Mouse (Mus musculus): Measurements from ENCODE around the gene Rnf26. TPM values are rescaled to one million over a fixed set of nuclear protein-coding genes. Genes with fewer than 3 reads are reported as not detected.

Gene Rnf26
- polyA plus RNA-seq, 1 experiment from 2014 or later: 71.1 TPM

DNA sequence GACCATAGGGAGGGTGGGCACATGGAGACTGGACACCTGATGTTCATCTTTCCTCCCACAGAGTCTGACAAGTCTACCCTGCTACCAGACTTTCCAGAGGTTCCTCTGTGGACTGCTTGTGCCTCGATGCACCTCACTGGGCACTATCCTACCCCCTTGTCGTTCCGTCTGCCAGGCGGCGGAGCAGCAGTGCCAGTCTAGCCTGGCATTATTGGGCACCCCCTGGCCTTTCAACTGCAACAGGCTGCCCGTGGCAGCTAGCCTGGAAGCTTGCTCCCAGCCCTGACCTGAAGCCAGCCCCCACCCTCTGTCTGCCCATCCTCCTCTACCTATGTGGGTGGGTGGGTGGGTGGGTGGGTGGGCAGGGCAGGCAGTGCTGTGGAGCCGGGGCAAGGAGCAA lies 7.1 kb downstream of the Rnf26 start:
- DNase-seq (ENCODE audit: low spot score): no peak
- no peak for ATAC-seq (ENCODE audit: insufficient read depth, low FRiP score, low TSS enrichment)
- H3K27ac ChIP-seq (ENCODE audit: low read depth, low read length): no peak overlapping the region
- H3K4me3 ChIP-seq (ENCODE audit: low read depth, low read length): no peak overlapping the region
- WGBS: 93% methylated on average over 7 of the region's 7 CpGs
- no peaks in the 10 kb centered on the region for H3K9me3 ChIP-seq (ENCODE audit: control insufficient read depth, low read length)
- H3K4me2 ChIP-seq (ENCODE audit: low read depth): no peak overlapping the region
- H3K27me3 ChIP-seq (ENCODE audit: control insufficient read depth, insufficient read depth, low read length): no peaks in the 10 kb centered on the region
- no peak overlapping the region for H3K9ac ChIP-seq (ENCODE audit: low read length)
- peaks cover 7% of the 10 kb centered on the region for H3K36me3 ChIP-seq (ENCODE audit: control insufficient read depth, insufficient read depth, low read length)
- peaks cover 22% of the 10 kb centered on the region for H3K4me1 ChIP-seq (ENCODE audit: control insufficient read depth, insufficient read depth, low read length)

- Histone ChIP-seq H3K4me1 (ENCODE audit: control insufficient read depth, insufficient read depth, low read length) (peaks cover 22% of the 10 kb centered on the region), H3K9ac (ENCODE audit: low read length) (no peak overlapping the region), H3K9me3 (ENCODE audit: control insufficient read depth, low read length) (no peaks in the 10 kb centered on the region), H3K4me3 (ENCODE audit: low read depth, low read length) (no peak overlapping the region), H3K4me2 (ENCODE audit: low read depth) (no peak overlapping the region), H3K36me3 (ENCODE audit: control insufficient read depth, insufficient read depth, low read length) (peaks cover 7% of the 10 kb centered on the region), H3K27ac (ENCODE audit: low read depth, low read length) (no peak overlapping the region), H3K27me3 (ENCODE audit: control insufficient read depth, insufficient read depth, low read length) (no peaks in the 10 kb centered on the region)
- DNase-seq (ENCODE audit: low spot score) (no peak), ATAC-seq (ENCODE audit: insufficient read depth, low FRiP score, low TSS enrichment) (no peak)
- 90% methylated on average over 10 of the region's 10 CpGs for WGBS
These were observed 7.5 kb downstream of the Rnf26 start for GRCm38 (mm10) chr9:44105781-44106180.

GRCm38 (mm10) chr9:44104881-44105280 lies 8.4 kb downstream of the Rnf26 start:
- H3K9me3 ChIP-seq (ENCODE audit: control insufficient read depth, low read length): no peaks in the 10 kb centered on the region
- H3K4me3 ChIP-seq (ENCODE audit: low read depth, low read length): no peak overlapping the region
- H3K27ac ChIP-seq (ENCODE audit: low read depth, low read length): no peak overlapping the region
- no peak overlapping the region for H3K4me2 ChIP-seq (ENCODE audit: low read depth)
- 96% methylated on average over 7 of the region's 7 CpGs for WGBS
- peaks cover 16% of the 10 kb centered on the region for H3K4me1 ChIP-seq (ENCODE audit: control insufficient read depth, insufficient read depth, low read length)
- H3K9ac ChIP-seq (ENCODE audit: low read length): no peak overlapping the region
- no peak for DNase-seq (ENCODE audit: low spot score)
- no peaks in the 10 kb centered on the region for H3K27me3 ChIP-seq (ENCODE audit: control insufficient read depth, insufficient read depth, low read length)
- peaks cover 9% of the 10 kb centered on the region for H3K36me3 ChIP-seq (ENCODE audit: control insufficient read depth, insufficient read depth, low read length)
- ATAC-seq (ENCODE audit: insufficient read depth, low FRiP score, low TSS enrichment): no peak

- DNase-seq (ENCODE audit: low spot score) (no peak), ATAC-seq (ENCODE audit: insufficient read depth, low FRiP score, low TSS enrichment) (no peak)
- Histone ChIP-seq H3K27me3 (ENCODE audit: control insufficient read depth, insufficient read depth, low read length) (no peaks in the 10 kb centered on the region), H3K4me1 (ENCODE audit: control insufficient read depth, insufficient read depth, low read length) (no peaks in the 10 kb centered on the region), H3K27ac (ENCODE audit: low read depth, low read length) (no peak within 1 kb of the TSS), H3K36me3 (ENCODE audit: control insufficient read depth, insufficient read depth, low read length) (peaks cover 9% of the 10 kb centered on the region), H3K9ac (ENCODE audit: low read length) (no peak within 1 kb of the TSS), H3K4me2 (ENCODE audit: low read depth) (no peak within 1 kb of the TSS), H3K9me3 (ENCODE audit: control insufficient read depth, low read length) (no peaks in the 10 kb centered on the region), H3K4me3 (ENCODE audit: low read depth, low read length) (no peak within 1 kb of the TSS)
- WGBS: 72% methylated on average over 9 of the region's 9 CpGs
These were observed 11.8 kb downstream of the Rnf26 start, which contains the start of gene Mfrp for GRCm38 (mm10) chr9:44101490-44101889. TSS of gene Mfrp (plus strand) at chr9:44101729.

GRCm38 (mm10) chr9:44096536-44096935 lies 16.8 kb downstream of the Rnf26 start:
- Histone ChIP-seq H3K9me3 (ENCODE audit: control insufficient read depth, low read length) (no peaks in the 10 kb centered on the region), H3K4me1 (ENCODE audit: control insufficient read depth, insufficient read depth, low read length) (no peaks in the 10 kb centered on the region), H3K4me2 (ENCODE audit: low read depth) (no peak overlapping the region), H3K9ac (ENCODE audit: low read length) (no peak overlapping the region), H3K27ac (ENCODE audit: low read depth, low read length) (no peak overlapping the region), H3K27me3 (ENCODE audit: control insufficient read depth, insufficient read depth, low read length) (no peaks in the 10 kb centered on the region), H3K4me3 (ENCODE audit: low read depth, low read length) (no peak overlapping the region), H3K36me3 (ENCODE audit: control insufficient read depth, insufficient read depth, low read length) (0 out of 2 replicates have a peak, but pooled peaks cover 2% of the 10 kb centered on the region)
- WGBS: 35% methylated on average over 9 of the region's 9 CpGs
- no peak for ATAC-seq (ENCODE audit: insufficient read depth, low FRiP score, low TSS enrichment)
- DNase-seq (ENCODE audit: low spot score): peak; percentile 21

DNA sequence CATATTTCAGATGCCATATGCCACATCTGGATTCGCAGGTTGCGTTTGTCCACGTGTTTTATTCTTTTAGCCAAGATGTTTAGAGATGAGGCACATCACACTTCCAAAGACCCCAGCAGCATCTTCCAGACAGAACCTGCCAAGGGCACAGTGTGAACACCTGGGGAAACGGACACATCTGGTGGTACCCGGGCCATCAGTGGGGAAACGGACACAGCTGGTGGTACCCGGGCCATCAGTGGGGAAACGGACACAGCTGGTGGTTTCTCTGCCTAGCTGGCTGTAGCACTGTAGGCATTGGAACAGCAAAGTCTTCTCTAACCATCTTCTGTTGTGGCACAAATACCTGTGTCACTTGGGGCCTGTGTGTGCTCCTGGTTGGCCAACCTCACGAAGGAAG lies 17.5 kb downstream of the Rnf26 start:
- Histone ChIP-seq H3K27me3 (ENCODE audit: control insufficient read depth, insufficient read depth, low read length) (no peaks in the 10 kb centered on the region), H3K9ac (ENCODE audit: low read length) (no peak overlapping the region), H3K36me3 (ENCODE audit: control insufficient read depth, insufficient read depth, low read length) (peaks cover 2% of the 10 kb centered on the region; the same call in 1 of the 2 replicates), H3K27ac (ENCODE audit: low read depth, low read length) (no peak overlapping the region), H3K4me1 (ENCODE audit: control insufficient read depth, insufficient read depth, low read length) (no peaks in the 10 kb centered on the region), H3K9me3 (ENCODE audit: control insufficient read depth, low read length) (no peaks in the 10 kb centered on the region), H3K4me3 (ENCODE audit: low read depth, low read length) (no peak overlapping the region), H3K4me2 (ENCODE audit: low read depth) (no peak overlapping the region)
- DNase-seq (ENCODE audit: low spot score) (no peak), ATAC-seq (ENCODE audit: insufficient read depth, low FRiP score, low TSS enrichment) (no peak)
- WGBS: 88% methylated on average over 9 of the region's 9 CpGs

DNA sequence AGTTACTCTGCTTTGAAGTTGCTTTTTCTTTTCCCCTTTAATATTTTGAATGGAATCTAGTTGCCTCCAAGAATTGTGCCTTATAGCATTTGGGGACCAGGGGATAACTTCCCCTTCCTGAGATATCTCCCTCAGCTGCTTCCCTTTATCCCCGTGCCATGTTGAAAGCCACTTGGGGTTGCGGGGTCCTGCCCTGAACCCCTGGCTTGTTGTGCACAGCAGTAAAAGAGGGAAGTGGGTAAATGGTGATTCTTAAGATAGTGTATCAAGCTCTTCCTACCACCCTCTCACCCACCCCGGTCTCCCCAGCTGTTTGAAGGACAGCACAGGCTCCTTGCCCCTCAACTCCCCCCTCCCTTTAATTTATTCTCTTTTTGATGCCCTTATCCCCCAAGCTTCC lies 18.6 kb downstream of the Rnf26 start:
- WGBS: 82% methylated on average over 3 of the region's 3 CpGs
- Histone ChIP-seq H3K27ac (ENCODE audit: low read depth, low read length) (no peak overlapping the region), H3K9ac (ENCODE audit: low read length) (no peak overlapping the region), H3K36me3 (ENCODE audit: control insufficient read depth, insufficient read depth, low read length) (no peaks in the 10 kb centered on the region; the same call in 1 of the 2 replicates), H3K9me3 (ENCODE audit: control insufficient read depth, low read length) (no peaks in the 10 kb centered on the region), H3K27me3 (ENCODE audit: control insufficient read depth, insufficient read depth, low read length) (no peaks in the 10 kb centered on the region), H3K4me1 (ENCODE audit: control insufficient read depth, insufficient read depth, low read length) (no peaks in the 10 kb centered on the region), H3K4me3 (ENCODE audit: low read depth, low read length) (no peak overlapping the region), H3K4me2 (ENCODE audit: low read depth) (no peak overlapping the region)
- DNase-seq (ENCODE audit: low spot score) (no peak), ATAC-seq (ENCODE audit: insufficient read depth, low FRiP score, low TSS enrichment) (no peak)

DNA sequence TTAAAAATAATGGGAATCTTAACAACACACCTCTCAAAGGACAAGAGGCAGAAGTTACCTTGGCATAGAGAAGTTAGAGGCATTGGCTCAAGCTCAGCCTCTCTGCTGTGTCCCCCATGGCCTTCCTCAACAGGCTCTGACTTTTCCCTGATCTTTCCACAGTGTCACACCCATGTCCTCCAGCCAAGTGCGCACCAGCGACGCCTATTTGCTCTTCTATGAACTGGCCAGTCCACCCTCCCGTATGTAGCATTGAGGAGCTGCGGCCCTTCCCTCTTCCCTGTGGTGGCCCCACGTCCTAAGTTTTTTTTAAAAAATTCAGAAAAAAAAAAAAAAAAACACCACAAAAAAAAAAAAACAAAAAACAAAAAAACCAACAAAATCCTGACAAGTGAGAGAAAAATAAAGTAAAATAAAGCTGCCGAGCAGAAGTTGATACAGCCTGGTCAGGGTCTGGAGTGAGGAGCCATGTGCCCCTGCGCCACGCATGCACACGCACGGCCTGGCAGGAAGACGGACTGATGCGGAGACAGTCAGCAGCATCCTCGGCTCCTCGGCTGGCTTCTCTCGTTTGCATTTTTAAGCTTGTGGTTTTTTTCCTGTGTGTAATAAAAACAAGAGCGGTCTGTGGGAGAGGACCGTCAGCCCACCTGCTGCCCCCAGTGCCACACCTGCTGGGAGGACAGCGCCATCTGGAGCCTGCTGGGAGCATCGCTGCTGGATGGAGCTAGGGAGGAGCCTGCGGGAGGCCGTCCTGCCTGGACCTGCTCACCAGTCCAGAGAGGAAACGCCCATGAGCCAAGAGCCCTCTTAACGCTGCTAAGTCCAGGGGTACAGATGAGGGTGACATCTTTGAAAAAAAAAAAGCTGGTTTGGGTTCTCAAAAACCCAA lies 19.5 kb downstream of the Rnf26 start:
- Histone ChIP-seq H3K4me1 (ENCODE audit: control insufficient read depth, insufficient read depth, low read length) (no peaks in the 10 kb centered on the region), H3K27me3 (ENCODE audit: control insufficient read depth, insufficient read depth, low read length) (no peaks in the 10 kb centered on the region), H3K27ac (ENCODE audit: low read depth, low read length) (no peak overlapping the region), H3K9me3 (ENCODE audit: control insufficient read depth, low read length) (no peaks in the 10 kb centered on the region), H3K36me3 (ENCODE audit: control insufficient read depth, insufficient read depth, low read length) (no peaks in the 10 kb centered on the region; the same call in 1 of the 2 replicates), H3K4me3 (ENCODE audit: low read depth, low read length) (no peak overlapping the region), H3K4me2 (ENCODE audit: low read depth) (peak overlapping the region; percentile 13; the same call in 1 of the 2 replicates), H3K9ac (ENCODE audit: low read length) (0 out of 2 replicates have a peak overlapping the region, but pooled peaks have one; percentile 15)
- DNase-seq (ENCODE audit: low spot score) (peak; percentile 82), ATAC-seq (ENCODE audit: insufficient read depth, low FRiP score, low TSS enrichment) (peak; percentile 53; the same call in 1 of the 2 replicates)
- WGBS: 33% methylated on average over 24 of the region's 24 CpGs
